Mouse (Mus musculus) olfactory bulb, adult 2 months (tissue): ENCODE measurements around the gene Unc13d.

Experiments
- CTCF ChIP-seq: fragments of 200-500 bp; IDR thresholded peaks from 2 replicates; pipeline ENCODE4 v1.5.1; 2012; ENCODE audit warnings: low read depth, mild to moderate bottlenecking, low read length, moderate library complexity; ENCODE audit not compliant: insufficient read depth
- POLR2A ChIP-seq: fragments of 200-500 bp; IDR thresholded peaks from 2 replicates; pipeline ENCODE4 v1.6.1; 2012; ENCODE audit warnings: mild to moderate bottlenecking, low read depth, low read length, moderate library complexity; ENCODE audit not compliant: insufficient read depth

GRCm38 (mm10) chr11:116086258-116087193 is 8.8 kb upstream of the Unc13d start, which contains the start of gene Wbp2:
- TF ChIP-seq POLR2A (peak; percentile 78), CTCF (no peak)
